Mouse (Mus musculus): ENCODE results near the gene Dlk2. TPM values are rescaled to one million over a fixed set of nuclear protein-coding genes. Genes with fewer than 3 reads are reported as not detected.

The Dlk2 gene
- under 1 TPM in 3 of 4 experiments, not detected in 1; 0.25 to 0.56 (median 0.38) TPM for total RNA-seq (2022)

- DNase-seq = no peak
These were observed at the start of gene Dlk2 for GRCm38 (mm10) chr17:46297364-46298219. Dlk2 (plus strand) TSS chr17:46297421.

GRCm38 (mm10) chr17:46247512-46248188 is 49.6 kb upstream of the Dlk2 start, which contains the start of the genes Polr1c and Yipf3:
Polr1c (minus strand) TSS chr17:46248054.
Yipf3 (plus strand) TSS chr17:46248080.
- DNase-seq = peak; percentile 96

- DNase-seq = no peak
These were observed 49.1 kb upstream of the Dlk2 start for GRCm38 (mm10) chr17:46248189-46248522.

- DNase-seq = no peak
These were observed 46.0 kb upstream of the Dlk2 start for GRCm38 (mm10) chr17:46251174-46251573.

GRCm38 (mm10) chr17:46252571-46253451 is 44.4 kb upstream of the Dlk2 start:
- no peak for DNase-seq

GRCm38 (mm10) chr17:46253452-46254084 is 43.7 kb upstream of the Dlk2 start, which contains the start of gene Lrrc73:
Lrrc73 (plus strand) TSS chr17:46253531.
- peak; percentile 90 for DNase-seq

GRCm38 (mm10) chr17:46254106-46254505 is 43.1 kb upstream of the Dlk2 start:
- no peak for DNase-seq

GRCm38 (mm10) chr17:46255147-46255546 is 42.1 kb upstream of the Dlk2 start:
- no peak for DNase-seq

- DNase-seq = no peak
These were observed 38.8 kb upstream of the Dlk2 start for GRCm38 (mm10) chr17:46258279-46259053.

GRCm38 (mm10) chr17:46259675-46260074 is 37.5 kb upstream of the Dlk2 start:
- DNase-seq = no peak

GRCm38 (mm10) chr17:46262201-46262694 is 35.0 kb upstream of the Dlk2 start:
- no peak for DNase-seq

GRCm38 (mm10) chr17:46265502-46265901 is 31.7 kb upstream of the Dlk2 start:
- DNase-seq = no peak

- DNase-seq = no peak
These were observed 31.2 kb upstream of the Dlk2 start for GRCm38 (mm10) chr17:46265918-46266618.

- DNase-seq = no peak
These were observed 30.2 kb upstream of the Dlk2 start for GRCm38 (mm10) chr17:46266986-46267385.

GRCm38 (mm10) chr17:46267511-46267910 is 29.7 kb upstream of the Dlk2 start:
- no peak for DNase-seq

- no peak for DNase-seq
These were observed 29.0 kb upstream of the Dlk2 start for GRCm38 (mm10) chr17:46268026-46268720.

GRCm38 (mm10) chr17:46269771-46270534 is 27.3 kb upstream of the Dlk2 start:
- DNase-seq = no peak

- DNase-seq = no peak
These were observed 25.2 kb upstream of the Dlk2 start for GRCm38 (mm10) chr17:46272058-46272457.

GRCm38 (mm10) chr17:46272675-46273074 is 24.5 kb upstream of the Dlk2 start:
- no peak for DNase-seq

Measured in adrenal gland, adult 8-10 months (tissue).